Comparison of ENCODE assay signal across 9 mouse cellular contexts in the genomic region with DNA sequence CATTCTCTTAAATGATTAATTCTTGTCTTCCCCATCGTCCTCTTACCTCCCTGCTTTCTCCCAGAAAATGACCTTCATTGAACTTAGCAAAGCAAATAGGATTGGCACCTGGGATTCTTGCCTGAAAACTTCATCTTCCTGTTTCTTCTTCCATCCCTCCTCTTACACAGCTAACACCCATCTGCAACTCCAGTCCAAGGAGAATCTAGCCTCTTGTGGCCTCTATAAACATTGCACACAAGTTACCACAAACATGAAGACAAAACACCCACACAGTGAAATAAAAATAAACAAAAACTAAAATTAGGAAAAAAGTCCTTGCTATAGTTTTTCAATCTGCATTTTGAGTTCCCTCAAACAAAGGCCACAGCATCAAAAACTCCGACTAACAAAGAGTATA. TPM values are rescaled to one million over a fixed set of nuclear protein-coding genes. Genes with fewer than 3 reads are reported as not detected.
DNase-seq lines count a peak whose midpoint lies in the region; ATAC-seq and TF ChIP-seq lines count a peak whose summit lies in the region.
"Had no signal": no experiment of that assay in that cellular context is flagged by ENCODE, and none has a peak within 500 bp of the region (broad histone marks: within the 10 kb centered on the region; RNA-seq: fewer than 3 reads in every experiment).

No protein-coding gene starts in this region.

- DNase-seq in lung, postnatal 14 days = no peak
- DNase-seq in embryonic facial prominence, embryonic 14.5 days (ENCODE audit: low spot score) = no peak
- no peak for DNase-seq in natural killer cell, adult 2 months (ENCODE audit: low spot score in 2 of 2)
- DNase-seq in right cerebral cortex, postnatal 10 days (ENCODE audit: low spot score in 2 of 2) = no peak
- no peak for DNase-seq in thymus, adult 2 months

- TF ChIP-seq CTCF in thymus, adult 2 months (IDR thresholded peaks at IDR 0.05; ENCODE audit: borderline replicate concordance, control insufficient read depth, extremely low read depth, insufficient read depth, low read length, poor library complexity) = no peak

- peak overlapping the region; percentile 59 for H3K4me2 ChIP-seq in lung, embryonic 15.5 days
- H3K4me2 ChIP-seq in embryonic facial prominence, embryonic 14.5 days (ENCODE audit: low read depth, low read length) = peak overlapping the region; percentile 82
- peak overlapping the region; percentile 65 for H3K4me2 ChIP-seq in intestine, embryonic 16.5 days (ENCODE audit: low read depth, low read length)
- peak overlapping the region; percentile 78 for H3K4me2 ChIP-seq in neural tube, embryonic 13.5 days

- ATAC-seq in lung, embryonic 15.5 days (ENCODE audit: borderline replicate concordance, extremely low read depth, low FRiP score, low TSS enrichment) = no peak
- ATAC-seq in embryonic facial prominence, embryonic 14.5 days (ENCODE audit: low read depth) = no peak
- ATAC-seq in intestine, embryonic 16.5 days = no peak
- ATAC-seq in neural tube, embryonic 13.5 days (ENCODE audit: low read depth) = no peak

- TF ChIP-seq POLR2A in thymus, adult 2 months (IDR thresholded peaks at IDR 0.05; ENCODE audit: control insufficient read depth, extremely low read depth, insufficient read depth, low read length, poor library complexity) = no peak

- peak overlapping the region; percentile 76; the same call in 1 of the 2 replicates for H3K9ac ChIP-seq in lung, embryonic 15.5 days
- H3K9ac ChIP-seq in embryonic facial prominence, embryonic 14.5 days (ENCODE audit: low read depth, low read length) = peak overlapping the region; percentile 89
- peak overlapping the region; percentile 93; the same call in 1 of the 2 replicates for H3K9ac ChIP-seq in intestine, embryonic 16.5 days (ENCODE audit: low read depth, low read length)
- H3K9ac ChIP-seq in neural tube, embryonic 13.5 days = peak overlapping the region; percentile 85

- WGBS in lung, embryonic 15.5 days = 24% methylated on average over 2 of the region's 2 CpGs
- WGBS in embryonic facial prominence, embryonic 14.5 days = 29% methylated on average over 2 of the region's 2 CpGs
- 41% methylated on average over 2 of the region's 2 CpGs for WGBS in intestine, embryonic 16.5 days
- WGBS in neural tube, embryonic 13.5 days = 43% methylated on average over 2 of the region's 2 CpGs
- WGBS in thymus, adult 2 months = 57% methylated on average over 2 of the region's 2 CpGs

- no peaks in the 10 kb centered on the region for H3K36me3 ChIP-seq in lung, embryonic 15.5 days
- H3K36me3 ChIP-seq in embryonic facial prominence, embryonic 14.5 days (ENCODE audit: control insufficient read depth, insufficient read depth, low read length) = peaks cover 10% of the 10 kb centered on the region; the same call in 1 of the 2 replicates
- H3K36me3 ChIP-seq in intestine, embryonic 16.5 days (ENCODE audit: control insufficient read depth, insufficient read depth, low read length) = no peaks in the 10 kb centered on the region
- H3K36me3 ChIP-seq in neural tube, embryonic 13.5 days = 0 out of 2 replicates have a peak, but pooled peaks cover 4% of the 10 kb centered on the region
- H3K36me3 ChIP-seq in thymus, adult 2 months (ENCODE audit: control insufficient read depth, insufficient read depth, low read length) = 0 out of 2 replicates have a peak, but pooled peaks cover 4% of the 10 kb centered on the region

- H3K27ac ChIP-seq in lung, embryonic 15.5 days = no peak overlapping the region
- H3K27ac ChIP-seq in embryonic facial prominence, embryonic 14.5 days (replicated peaks; ENCODE audit: low read depth, low read length) = peak overlapping the region; percentile 99
- H3K27ac ChIP-seq in intestine, embryonic 16.5 days (ENCODE audit: low read length) = no peak overlapping the region; the same call in 1 of the 2 replicates
- H3K27ac ChIP-seq in neural tube, embryonic 13.5 days (replicated peaks) = 0 out of 2 replicates have a peak overlapping the region, but pooled peaks have one; percentile 35
- H3K27ac ChIP-seq in thymus, adult 2 months (ENCODE audit: control insufficient read depth, insufficient read depth, low read length) = no peak overlapping the region

- H3K27me3 ChIP-seq in lung, embryonic 15.5 days = no peaks in the 10 kb centered on the region
- no peaks in the 10 kb centered on the region for H3K27me3 ChIP-seq in embryonic facial prominence, embryonic 14.5 days (replicated peaks; ENCODE audit: control insufficient read depth, insufficient read depth, low read length)
- H3K27me3 ChIP-seq in intestine, embryonic 16.5 days (replicated peaks; ENCODE audit: control insufficient read depth, insufficient read depth, low read length) = no peaks in the 10 kb centered on the region
- no peaks in the 10 kb centered on the region for H3K27me3 ChIP-seq in neural tube, embryonic 13.5 days
- H3K27me3 ChIP-seq in thymus, adult 2 months (ENCODE audit: control insufficient read depth, insufficient read depth, low read length) = no peaks in the 10 kb centered on the region

- no peaks in the 10 kb centered on the region for H3K9me3 ChIP-seq in lung, embryonic 15.5 days
- H3K9me3 ChIP-seq in embryonic facial prominence, embryonic 14.5 days (ENCODE audit: control insufficient read depth, low read length) = no peaks in the 10 kb centered on the region
- no peaks in the 10 kb centered on the region for H3K9me3 ChIP-seq in intestine, embryonic 16.5 days (ENCODE audit: control insufficient read depth, low read length)
- no peaks in the 10 kb centered on the region for H3K9me3 ChIP-seq in neural tube, embryonic 13.5 days

- H3K4me3 ChIP-seq in lung, embryonic 15.5 days = peak overlapping the region; percentile 67
- peak overlapping the region; percentile 62 for H3K4me3 ChIP-seq in embryonic facial prominence, embryonic 14.5 days (ENCODE audit: low read depth, low read length)
- peak overlapping the region; percentile 76 for H3K4me3 ChIP-seq in intestine, embryonic 16.5 days (ENCODE audit: low read length)
- H3K4me3 ChIP-seq in neural tube, embryonic 13.5 days = peak overlapping the region; percentile 68
- H3K4me3 ChIP-seq in thymus, adult 2 months (ENCODE audit: control insufficient read depth, insufficient read depth, low read length) = no peak overlapping the region

- H3K4me1 ChIP-seq in lung, embryonic 15.5 days = peaks cover 39% of the 10 kb centered on the region
- peaks cover 26% of the 10 kb centered on the region for H3K4me1 ChIP-seq in embryonic facial prominence, embryonic 14.5 days (ENCODE audit: control insufficient read depth, insufficient read depth, low read length)
- H3K4me1 ChIP-seq in intestine, embryonic 16.5 days (ENCODE audit: control insufficient read depth, insufficient read depth, low read length) = peaks cover 19% of the 10 kb centered on the region
- H3K4me1 ChIP-seq in neural tube, embryonic 13.5 days (replicated peaks) = peaks cover 49% of the 10 kb centered on the region
- peaks cover 4% of the 10 kb centered on the region for H3K4me1 ChIP-seq in thymus, adult 2 months (replicated peaks; ENCODE audit: control insufficient read depth, insufficient read depth, low read length)

RNA-seq across cellular contexts. Expression of gene Laptm4a, which starts 2.1 kb away (rescaled TPM):
- polyA plus RNA-seq in lung, embryonic 15.5 days (2015; fragmentation: Nextera tagmentation; extraction: Ambion mirVana) = 335 and 336 TPM in 2 replicates
- polyA plus RNA-seq in embryonic facial prominence, embryonic 14.5 days (2014; fragmentation: Nextera tagmentation; extraction: Ambion mirVana) = 386 and 396 TPM in 2 replicates
- 244 and 257 TPM in 2 replicates for polyA plus RNA-seq in intestine, embryonic 16.5 days (2015; fragmentation: Nextera tagmentation; extraction: Ambion mirVana)
- 235 and 251 TPM in 2 replicates for polyA plus RNA-seq in neural tube, embryonic 13.5 days (2015; fragmentation: Nextera tagmentation; extraction: Ambion mirVana)
- polyA plus RNA-seq in thymus, adult 2 months (2012; rRNA removed) = 109 and 138 TPM in 2 replicates

RNA-seq across cellular contexts. Expression of gene Matn3, which starts 24.1 kb away (rescaled TPM):
- polyA plus RNA-seq in lung, embryonic 15.5 days (2015; fragmentation: Nextera tagmentation; extraction: Ambion mirVana) = 2.8 TPM in 2 replicates
- 11.1 and 22.0 TPM in 2 replicates for polyA plus RNA-seq in embryonic facial prominence, embryonic 14.5 days (2014; fragmentation: Nextera tagmentation; extraction: Ambion mirVana)
- 0.04 and 0.07 TPM in 2 replicates for polyA plus RNA-seq in intestine, embryonic 16.5 days (2015; fragmentation: Nextera tagmentation; extraction: Ambion mirVana)
- 1.4 and 1.9 TPM in 2 replicates for polyA plus RNA-seq in neural tube, embryonic 13.5 days (2015; fragmentation: Nextera tagmentation; extraction: Ambion mirVana)
- polyA plus RNA-seq in thymus, adult 2 months (2012; rRNA removed) = 0.06 and 0.15 TPM in 2 replicates
- polyA plus RNA-seq: gonadal fat pad, adult 2 months had no signal

RNA-seq across cellular contexts. Expression of gene Wdr35, which starts 50.1 kb away (rescaled TPM):
- polyA plus RNA-seq in lung, embryonic 15.5 days (2015; fragmentation: Nextera tagmentation; extraction: Ambion mirVana) = 20.7 and 22.8 TPM in 2 replicates
- 19.9 and 20.1 TPM in 2 replicates for polyA plus RNA-seq in embryonic facial prominence, embryonic 14.5 days (2014; fragmentation: Nextera tagmentation; extraction: Ambion mirVana)
- 7.8 and 8.2 TPM in 2 replicates for polyA plus RNA-seq in intestine, embryonic 16.5 days (2015; fragmentation: Nextera tagmentation; extraction: Ambion mirVana)
- polyA plus RNA-seq in neural tube, embryonic 13.5 days (2015; fragmentation: Nextera tagmentation; extraction: Ambion mirVana) = 15.4 and 22.0 TPM in 2 replicates
- polyA plus RNA-seq in thymus, adult 2 months (2012; rRNA removed) = 1.6 and 1.8 TPM in 2 replicates

Comparison
In these comparisons a context has a peak if more than half of its experiments do, and no peak if none do; other contexts are left out.
1. H3K27ac ChIP-seq: peak in embryonic facial prominence, embryonic 14.5 days (single experiment) and neural tube, embryonic 13.5 days (single experiment); none in lung, embryonic 15.5 days (single experiment), intestine, embryonic 16.5 days (single experiment) and thymus, adult 2 months (single experiment).
2. Peak in every context shown above with its lines, with median percentiles within 50 percentile points of each other: H3K4me2 ChIP-seq and H3K9ac ChIP-seq.